Mouse (Mus musculus) neural tube, embryonic 11.5 days (tissue): ENCODE measurements around the gene Sypl2. TPM values are rescaled to one million over a fixed set of nuclear protein-coding genes. Genes with fewer than 3 reads are reported as not detected.

Experiments used
- ATAC-seq: fragments of 200-750 bp; cut with Nextera tagmentation; 2 replicates; pipeline ENCODE4 v1.8.0; 2017; ENCODE audit warnings: moderate number of reproducible peaks, mild to moderate bottlenecking, moderate TSS enrichment, moderate library complexity; ENCODE audit not compliant: insufficient read depth, low FRiP score, low TSS enrichment
- DNase-seq: peaks from one replicate; pipeline ENCODE4 v3.0.0-alpha.2; 2015; ENCODE audit warnings: low spot score
- H3K27ac ChIP-seq: fragments of 300-500 bp; sonication (generic); 2 replicates; pipeline ENCODE4 v1.5.1; 2014; ENCODE audit warnings: low read depth, mild to moderate bottlenecking, low read length
- H3K27me3 ChIP-seq: fragments of 300-500 bp; sonication (generic); 2 replicates; pipeline ENCODE4 v1.6.1; 2014; ENCODE audit warnings: mild to moderate bottlenecking, low read length, mixed read lengths; ENCODE audit not compliant: control insufficient read depth, insufficient read depth
- H3K36me3 ChIP-seq: fragments of 300-500 bp; sonication (generic); 2 replicates; pipeline ENCODE4 v1.6.1; 2014; ENCODE audit warnings: mild to moderate bottlenecking, low read length, moderate library complexity, mixed read lengths; ENCODE audit not compliant: control insufficient read depth, insufficient read depth
- H3K4me1 ChIP-seq: fragments of 300-500 bp; sonication (generic); 2 replicates; pipeline ENCODE4 v1.6.1; 2014; ENCODE audit warnings: low read length, mixed read lengths; ENCODE audit not compliant: control insufficient read depth, insufficient read depth
- H3K4me2 ChIP-seq: fragments of 300-500 bp; sonication (generic); 2 replicates; pipeline ENCODE4 v1.6.1; 2014; ENCODE audit warnings: low read depth, mild to moderate bottlenecking, moderate library complexity
- H3K4me3 ChIP-seq: fragments of 300-500 bp; sonication (generic); 2 replicates; pipeline ENCODE4 v1.5.1; 2014; ENCODE audit warnings: low read depth, low read length
- H3K9ac ChIP-seq: fragments of 300-500 bp; sonication (generic); 2 replicates; pipeline ENCODE4 v1.6.1; 2014; ENCODE audit warnings: mild to moderate bottlenecking, low read length
- H3K9me3 ChIP-seq: fragments of 300-500 bp; sonication (generic); 2 replicates; pipeline ENCODE4 v1.6.1; 2016; ENCODE audit warnings: low read length; ENCODE audit not compliant: control insufficient read depth
- WGBS: fragments of 180-500 bp; shearing (Covaris S2); extraction: QIAGEN DNeasy Blood & Tissue Kit; methylation state at CpG from one replicate; pipeline ENCODE4 v1.1.7; 2014; 5-methylcytosine and 5-hydroxymethylcytosine counted together
- polyA plus RNA-seq: library from polyadenylated mRNA; unstranded; fragments of >200 nt; fragmentation: Nextera tagmentation; extraction: Ambion mirVana; gene quantifications from 2 replicates; pipeline ENCODE4 v1.2.1, GENCODE M21; 2014

Sypl2 gene
- polyA plus RNA-seq, 1 experiment from 2014 or later: 0.46 TPM

DNA sequence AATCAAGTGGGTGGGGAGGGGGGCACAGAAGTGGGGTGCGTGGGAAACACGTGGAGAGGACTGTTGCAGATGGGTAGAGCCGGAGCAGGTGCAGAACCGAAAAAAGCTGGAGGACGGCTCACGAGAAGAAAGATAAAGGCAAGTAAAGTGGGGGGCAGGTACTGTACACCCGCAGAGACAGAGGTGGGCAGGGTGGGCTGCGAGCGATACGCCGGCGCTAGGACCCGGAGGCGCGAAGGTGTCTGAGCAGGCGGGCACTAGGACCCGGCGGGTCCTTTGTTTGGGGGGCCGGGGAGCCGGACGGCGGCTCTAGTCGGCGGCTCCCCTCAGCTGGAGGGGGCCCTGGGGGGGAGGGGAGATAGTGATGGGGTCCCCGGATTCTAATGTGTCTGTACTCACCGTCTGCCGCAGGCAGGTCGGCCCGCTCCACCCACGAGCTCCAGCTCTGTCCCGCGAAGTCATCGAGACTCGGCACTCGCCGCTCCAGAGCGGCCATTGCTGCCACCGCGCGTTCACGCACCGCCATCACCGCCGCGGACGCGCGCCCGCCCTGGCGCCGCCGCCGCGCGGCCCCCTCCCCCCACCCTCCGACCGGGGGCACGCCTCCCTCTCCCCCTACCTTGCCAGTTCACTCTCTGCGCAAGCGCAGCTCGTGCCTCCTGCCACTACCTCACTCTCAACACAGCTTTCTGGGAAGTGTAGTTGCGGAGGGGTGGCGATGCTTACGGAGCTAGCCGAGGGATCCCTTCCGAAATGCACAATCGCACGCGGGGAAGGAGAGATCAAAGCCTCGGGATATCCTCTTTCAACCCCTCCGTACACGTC, 16.3 kb downstream of the Sypl2 start:
- Histone ChIP-seq H3K4me1 (peaks cover 8% of the 10 kb centered on the region; the same call in 1 of the 2 replicates), H3K27ac (peak overlapping the region; percentile 91), H3K9me3 (no peaks in the 10 kb centered on the region), H3K4me3 (peak overlapping the region; percentile 56), H3K27me3 (no peaks in the 10 kb centered on the region), H3K4me2 (peak overlapping the region; percentile 88), H3K9ac (peak overlapping the region; percentile 92), H3K36me3 (peaks cover 6% of the 10 kb centered on the region; the same call in 1 of the 2 replicates)
- DNase-seq (peak; percentile 96), ATAC-seq (peak; percentile 96)
- under 1% methylated on average over 57 of the region's 72 CpGs for WGBS

DNA sequence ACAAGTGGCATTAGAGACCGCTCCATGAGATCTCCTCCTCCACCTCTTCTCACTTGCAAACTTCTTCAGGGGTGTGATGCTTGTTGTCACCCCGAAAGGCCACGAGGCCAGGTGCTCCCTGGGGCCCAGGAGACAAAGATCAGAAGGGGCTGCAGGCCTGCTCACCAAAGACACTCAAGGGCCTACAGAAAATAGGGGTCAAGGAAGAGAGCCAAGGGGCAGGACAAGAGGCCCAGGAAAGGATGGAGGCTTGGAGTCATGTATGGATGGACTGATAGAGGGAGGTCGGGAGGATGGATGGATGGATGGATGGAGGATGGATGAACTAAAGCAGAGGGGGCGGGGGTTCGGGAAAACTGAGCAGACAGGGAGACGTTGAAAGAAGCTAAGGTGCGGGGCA, 16.9 kb downstream of the Sypl2 start:
- H3K36me3 ChIP-seq: peaks cover 8% of the 10 kb centered on the region; the same call in 1 of the 2 replicates
- 10% methylated on average over 8 of the region's 8 CpGs for WGBS
- H3K27me3 ChIP-seq: no peaks in the 10 kb centered on the region
- H3K4me3 ChIP-seq: peak overlapping the region; percentile 56
- peaks cover 8% of the 10 kb centered on the region; the same call in 1 of the 2 replicates for H3K4me1 ChIP-seq
- ATAC-seq (peak; percentile 10), DNase-seq (no peak)
- H3K27ac ChIP-seq: peak overlapping the region; percentile 91; the same call in 1 of the 2 replicates
- H3K9me3 ChIP-seq: no peaks in the 10 kb centered on the region
- H3K9ac ChIP-seq: peak overlapping the region; percentile 92
- H3K4me2 ChIP-seq: peak overlapping the region; percentile 88

DNA sequence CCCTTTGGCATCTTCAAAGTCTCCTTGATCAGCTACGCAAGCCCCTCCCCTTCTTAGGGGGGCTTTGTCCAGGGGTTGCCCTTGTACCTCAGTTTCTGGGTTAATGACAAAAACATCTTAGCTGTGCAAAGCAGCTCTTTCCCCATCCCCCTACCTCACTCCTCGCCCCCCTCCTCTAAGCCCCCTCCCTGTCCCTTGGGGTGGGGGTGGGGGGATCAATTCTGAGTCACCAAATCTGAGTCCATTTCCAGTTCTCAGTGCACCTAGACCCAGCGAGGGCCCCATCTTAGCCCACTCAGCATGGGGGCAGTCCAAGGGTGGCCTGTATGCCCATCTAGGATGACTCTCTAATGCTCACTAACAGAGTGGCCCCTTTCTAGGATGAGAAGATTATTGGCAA, 17.4 kb downstream of the Sypl2 start:
- no peaks in the 10 kb centered on the region for H3K9me3 ChIP-seq
- DNase-seq (no peak), ATAC-seq (no peak)
- H3K36me3 ChIP-seq: peaks cover 8% of the 10 kb centered on the region; the same call in 1 of the 2 replicates
- peaks cover 8% of the 10 kb centered on the region; the same call in 1 of the 2 replicates for H3K4me1 ChIP-seq
- WGBS: 48% methylated on average over 3 of the region's 3 CpGs
- no peaks in the 10 kb centered on the region for H3K27me3 ChIP-seq
- H3K4me2 ChIP-seq: peak overlapping the region; percentile 88
- H3K9ac ChIP-seq: peak overlapping the region; percentile 92
- peak overlapping the region; percentile 56 for H3K4me3 ChIP-seq
- H3K27ac ChIP-seq: no peak overlapping the region

DNA sequence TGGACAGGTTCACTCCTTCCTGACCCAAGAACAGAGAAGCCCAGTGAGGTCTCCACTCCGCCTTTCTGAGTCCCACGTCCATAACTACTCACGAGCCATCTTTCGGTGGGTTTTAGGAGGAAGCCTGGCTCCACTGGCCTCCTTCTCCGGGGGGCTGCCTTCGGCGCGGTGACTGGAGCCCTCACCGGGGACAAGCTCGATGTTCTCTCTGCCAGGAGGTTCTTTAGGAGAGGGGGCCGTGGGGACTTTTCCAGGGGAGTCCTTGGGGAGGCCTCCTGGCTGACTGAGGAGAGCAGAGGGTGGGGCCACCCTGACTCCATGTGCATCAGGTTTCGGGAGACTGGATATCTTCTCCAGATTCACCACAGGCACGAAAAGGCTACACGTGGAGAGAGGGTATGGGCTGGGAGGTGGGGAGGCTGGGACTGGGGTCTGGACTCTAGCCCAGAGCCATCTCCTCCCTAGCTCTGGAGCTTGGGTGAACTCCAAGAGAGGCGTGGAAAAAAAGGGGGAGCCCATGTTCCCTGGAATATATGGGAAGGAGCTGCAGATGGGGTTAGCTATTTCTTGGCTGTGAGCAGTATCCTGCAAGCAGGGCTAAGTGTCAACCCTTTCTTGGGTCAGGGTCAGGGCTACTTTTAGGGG, 19.6 kb downstream of the Sypl2 start:
- H3K4me3 ChIP-seq: no peak overlapping the region
- no peak overlapping the region for H3K9ac ChIP-seq
- 92% methylated on average over 15 of the region's 15 CpGs for WGBS
- peaks cover 11% of the 10 kb centered on the region for H3K36me3 ChIP-seq
- no peak overlapping the region for H3K27ac ChIP-seq
- H3K4me1 ChIP-seq: peaks cover 8% of the 10 kb centered on the region; the same call in 1 of the 2 replicates
- no peak for ATAC-seq
- H3K27me3 ChIP-seq: no peaks in the 10 kb centered on the region
- no peaks in the 10 kb centered on the region for H3K9me3 ChIP-seq
- DNase-seq: no peak
- no peak overlapping the region for H3K4me2 ChIP-seq

DNA sequence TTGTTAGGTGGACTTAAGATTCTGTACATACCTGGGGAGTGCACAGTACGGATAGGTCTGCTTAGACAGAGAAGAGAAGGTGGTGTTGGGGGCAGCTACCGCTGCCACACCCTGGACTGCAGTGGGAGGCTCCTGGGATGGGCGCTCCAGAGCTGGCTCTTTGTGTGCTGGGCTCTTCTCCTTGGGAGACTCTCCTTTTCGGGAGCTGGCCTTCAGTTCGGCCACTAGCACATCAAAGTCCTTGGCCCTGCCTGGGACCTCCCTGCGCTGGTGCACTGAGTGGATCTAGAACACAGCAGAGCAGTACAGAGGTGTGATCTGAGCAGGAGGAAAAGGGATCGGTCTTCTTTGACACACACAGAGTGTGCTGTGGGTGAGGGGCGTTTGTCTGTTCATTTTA, 20.8 kb downstream of the Sypl2 start:
- Histone ChIP-seq H3K4me1 (peaks cover 8% of the 10 kb centered on the region; the same call in 1 of the 2 replicates), H3K9me3 (no peaks in the 10 kb centered on the region), H3K9ac (no peak overlapping the region), H3K4me2 (no peak overlapping the region), H3K36me3 (peaks cover 13% of the 10 kb centered on the region), H3K27me3 (no peaks in the 10 kb centered on the region), H3K4me3 (no peak overlapping the region), H3K27ac (no peak overlapping the region)
- DNase-seq: no peak
- no peak for ATAC-seq
- 96% methylated on average over 8 of the region's 8 CpGs for WGBS

DNA sequence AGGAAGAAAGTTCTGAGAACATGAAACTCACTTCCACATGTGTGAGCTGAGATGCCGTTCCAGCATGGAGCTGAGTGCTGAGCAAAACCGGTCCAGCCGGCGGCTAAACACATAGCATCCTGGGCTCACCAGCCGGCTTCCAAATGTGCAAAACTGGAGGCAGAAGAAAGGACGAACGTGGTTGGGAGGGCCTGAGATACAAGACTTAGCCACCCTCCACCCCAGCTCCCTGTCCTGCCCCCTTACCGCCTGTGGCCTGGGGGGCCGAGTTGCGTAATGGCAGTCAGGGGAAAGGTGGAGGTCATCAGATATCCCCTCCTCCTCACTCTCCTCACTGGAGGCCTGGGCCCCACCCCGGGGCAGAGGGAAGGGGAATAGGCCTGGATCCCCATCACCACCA, 22.0 kb downstream of the Sypl2 start:
- 91% methylated on average over 11 of the region's 11 CpGs for WGBS
- Histone ChIP-seq H3K27ac (0 out of 2 replicates have a peak overlapping the region, but pooled peaks have one; percentile 11), H3K4me2 (no peak overlapping the region), H3K4me3 (no peak overlapping the region), H3K27me3 (no peaks in the 10 kb centered on the region), H3K36me3 (peaks cover 13% of the 10 kb centered on the region), H3K4me1 (peaks cover 12% of the 10 kb centered on the region; the same call in 1 of the 2 replicates), H3K9ac (no peak overlapping the region), H3K9me3 (no peaks in the 10 kb centered on the region)
- DNase-seq (no peak), ATAC-seq (no peak)

DNA sequence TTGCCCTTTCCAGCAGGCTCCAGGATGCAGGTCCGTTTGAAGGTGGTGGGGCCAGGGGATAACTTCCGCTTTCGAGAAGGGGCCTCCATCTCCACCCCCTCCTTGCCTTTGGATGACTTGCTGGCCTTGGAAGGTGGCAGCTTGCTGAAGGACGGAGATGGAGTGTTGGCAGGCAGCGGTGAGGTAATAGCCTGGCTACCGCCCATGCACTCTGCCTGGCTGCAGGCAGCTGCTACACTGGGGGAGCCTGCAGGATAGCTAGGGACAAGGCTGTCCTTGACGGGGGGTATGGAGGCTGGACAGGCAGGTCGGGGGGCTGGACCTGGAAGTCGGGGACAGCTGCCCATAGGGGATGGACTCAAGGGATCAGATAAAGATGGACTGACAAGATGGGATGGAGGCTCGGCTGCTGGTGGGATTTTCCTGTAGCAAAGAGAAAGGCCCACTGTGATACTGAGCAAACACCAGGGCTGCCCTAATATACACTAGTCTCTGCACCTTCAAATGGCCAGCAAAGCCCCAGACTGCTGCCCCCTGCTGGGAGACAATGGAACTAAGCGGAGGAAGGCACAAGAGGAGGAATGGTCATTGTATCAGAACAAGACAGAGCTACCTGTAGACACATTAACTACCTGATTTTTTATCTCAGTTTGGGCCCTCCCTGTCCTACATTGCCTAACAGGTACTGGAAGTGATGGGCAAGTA, 22.7 kb downstream of the Sypl2 start:
- Histone ChIP-seq H3K36me3 (peaks cover 13% of the 10 kb centered on the region), H3K4me1 (peaks cover 5% of the 10 kb centered on the region; the same call in 1 of the 2 replicates)

DNA sequence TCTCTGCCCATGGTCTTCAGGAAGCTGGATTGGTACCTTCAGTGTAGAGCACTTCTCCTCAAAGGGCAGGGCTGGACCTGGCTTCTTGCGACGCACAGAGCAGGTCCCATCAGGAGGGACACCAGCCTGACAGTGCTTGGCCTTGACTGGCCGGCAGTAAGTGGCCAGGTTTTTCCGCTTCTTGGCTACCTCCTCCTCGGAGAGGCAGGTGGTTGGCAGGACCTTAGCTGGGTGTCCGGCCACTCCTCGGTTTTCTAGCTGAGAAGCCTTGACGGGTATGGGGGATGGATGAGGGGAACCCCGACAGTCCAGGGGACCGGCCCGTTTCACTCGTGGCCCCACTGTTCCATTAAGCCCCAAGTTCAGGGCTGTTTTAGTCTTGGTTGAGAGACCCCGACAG, 23.2 kb downstream of the Sypl2 start:
- no peak overlapping the region for H3K4me2 ChIP-seq
- H3K36me3 ChIP-seq: peaks cover 13% of the 10 kb centered on the region
- H3K9me3 ChIP-seq: no peaks in the 10 kb centered on the region
- ATAC-seq (no peak), DNase-seq (no peak)
- no peak overlapping the region for H3K4me3 ChIP-seq
- H3K4me1 ChIP-seq: peaks cover 3% of the 10 kb centered on the region; the same call in 1 of the 2 replicates
- H3K27ac ChIP-seq: no peak overlapping the region
- 92% methylated on average over 13 of the region's 13 CpGs for WGBS
- no peak overlapping the region for H3K9ac ChIP-seq
- no peaks in the 10 kb centered on the region for H3K27me3 ChIP-seq

More for the DNA sequence above, 22.7 kb downstream of the Sypl2 start:
- Histone ChIP-seq H3K27me3 (no peaks in the 10 kb centered on the region), H3K9me3 (no peaks in the 10 kb centered on the region), H3K4me2 (no peak overlapping the region), H3K9ac (no peak overlapping the region), H3K4me3 (no peak overlapping the region), H3K27ac (no peak overlapping the region)
- ATAC-seq: no peak
- peak; percentile 78 for DNase-seq
- 87% methylated on average over 11 of the region's 11 CpGs for WGBS
